Mouse (Mus musculus) kidney, adult 2 months (tissue): Measurements from ENCODE around the gene Olfr643.
"Not testable (repeated sequence)": the region's sequence is repeated elsewhere in the genome, so short reads cannot be mapped to it uniquely, and the experiment has no call there.

Experiments
- CTCF ChIP-seq: fragments of 200-500 bp; conservative IDR thresholded peaks from 2 replicates; pipeline ENCODE4 v1.5.1; 2011; ENCODE audit warnings: low read depth, mild to moderate bottlenecking, control low read depth, low read length, moderate library complexity, mixed read lengths; ENCODE audit not compliant: insufficient read depth, insufficient read length
- POLR2A ChIP-seq: fragments of 200-500 bp; IDR thresholded peaks from one replicate; pipeline ENCODE4 v1.6.1; 2011; ENCODE audit warnings: low read depth, low read length, control low read depth

DNA sequence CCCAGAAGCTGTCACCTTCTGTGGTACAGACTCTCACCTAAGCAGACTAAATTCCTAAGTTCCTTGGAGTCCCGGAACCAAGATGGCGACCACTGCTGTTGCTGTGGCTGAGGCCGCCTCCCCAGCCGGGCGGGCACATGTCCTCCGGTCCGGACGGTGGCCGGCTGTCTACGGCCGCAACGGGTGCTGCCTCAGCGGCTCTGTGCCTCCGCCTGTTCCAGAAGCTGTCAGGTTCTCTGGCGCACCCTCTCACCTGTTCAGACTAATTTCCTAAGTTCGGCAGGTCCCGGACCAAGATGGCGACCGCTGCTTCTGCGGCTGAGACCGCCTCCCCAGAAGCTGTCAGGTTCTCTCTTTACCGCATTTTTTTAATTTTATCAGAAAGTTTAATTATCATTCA lies 170.3 kb downstream of the Olfr643 start:
- not testable (repeated sequence) for TF ChIP-seq CTCF, POLR2A
